In the genomic region with DNA sequence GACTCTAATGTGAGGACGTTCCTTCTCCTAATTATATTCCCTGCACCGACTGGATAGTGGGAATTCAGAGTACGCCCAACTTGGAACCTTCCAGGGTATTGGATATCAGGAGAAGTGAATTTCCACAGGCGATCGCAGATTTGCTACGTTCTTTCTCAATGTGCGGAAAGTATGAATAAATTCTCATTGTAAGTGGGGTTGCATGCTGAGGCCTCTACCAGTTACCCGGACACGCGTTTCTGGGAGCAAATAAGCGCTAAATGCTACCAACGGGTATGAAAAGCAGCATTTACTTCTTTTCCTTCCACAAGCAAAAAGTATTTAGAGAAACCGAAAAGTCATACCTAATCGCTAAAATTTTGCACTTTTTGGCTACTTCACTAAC, we compare ENCODE assay signal across 8 mouse cellular contexts. TPM values are rescaled to one million over a fixed set of nuclear protein-coding genes. Genes with fewer than 3 reads are reported as not detected.
DNase-seq lines count a peak whose midpoint lies in the region; ATAC-seq and TF ChIP-seq lines count a peak whose summit lies in the region.

No protein-coding gene starts in this region.

- TF ChIP-seq CTCF in heart, postnatal 0 days (IDR thresholded peaks at IDR 0.05; ENCODE audit: low read depth): no peak

- H3K27me3 ChIP-seq in heart, embryonic 12.5 days (replicated peaks): no peaks in the 10 kb centered on the region
- H3K27me3 ChIP-seq in heart, postnatal 0 days (ENCODE audit: control insufficient read depth, insufficient read depth, low read length): no peaks in the 10 kb centered on the region
- no peaks in the 10 kb centered on the region for H3K27me3 ChIP-seq in midbrain, embryonic 11.5 days (ENCODE audit: control insufficient read depth, insufficient read depth, low read length)

- in situ Hi-C loops in ES-E14 (cut with MboI; ENCODE audit: low sequenced_read_pairs in 2 of 2, unreplicated experiment in 2 of 2): no loop called here

- DNase-seq in heart, adult 11 months: no peak
- no peak for DNase-seq in ES-E14 (ENCODE audit: low read depth, low spot score)
- DNase-seq in heart, postnatal 0 days (ENCODE audit: low spot score): no peak
- no peak for DNase-seq in midbrain, embryonic 11.5 days (ENCODE audit: low spot score, missing footprints)
- no peak for DNase-seq in adrenal gland, postnatal 36 days
- no peak for DNase-seq in ovary, adult 18-20 months (ENCODE audit: low spot score)
- DNase-seq in urinary bladder, adult 2 months (ENCODE audit: low spot score): no peak

- under 1% methylated on average over 14 of the region's 14 CpGs for WGBS in heart, embryonic 12.5 days
- under 1% methylated on average over 14 of the region's 14 CpGs for WGBS in heart, postnatal 0 days
- WGBS in midbrain, embryonic 11.5 days: under 1% methylated on average over 14 of the region's 14 CpGs

- H3K9ac ChIP-seq in heart, embryonic 12.5 days: peak overlapping the region; percentile 98
- H3K9ac ChIP-seq in ES-E14 (ENCODE audit: insufficient read depth, low read depth, low read length, poor library complexity, severe bottlenecking): peak overlapping the region; percentile 65
- peak overlapping the region; percentile 92 for H3K9ac ChIP-seq in heart, postnatal 0 days (replicated peaks; ENCODE audit: low read depth, low read length)
- peak overlapping the region; percentile 95 for H3K9ac ChIP-seq in midbrain, embryonic 11.5 days (ENCODE audit: low read length)

- no peak for TF ChIP-seq EP300 in heart, postnatal 0 days (IDR thresholded peaks at IDR 0.05; ENCODE audit: low read depth)

- peak overlapping the region; percentile 98 for H3K4me2 ChIP-seq in heart, embryonic 12.5 days
- peak overlapping the region; percentile 95 for H3K4me2 ChIP-seq in heart, postnatal 0 days (ENCODE audit: low read depth, low read length)
- H3K4me2 ChIP-seq in midbrain, embryonic 11.5 days: peak overlapping the region; percentile 92

- no peaks in the 10 kb centered on the region for H3K9me3 ChIP-seq in heart, embryonic 12.5 days (replicated peaks)
- no peaks in the 10 kb centered on the region for H3K9me3 ChIP-seq in ES-E14 (ENCODE audit: control insufficient read depth, insufficient read depth, low read depth, low read length)
- no peaks in the 10 kb centered on the region for H3K9me3 ChIP-seq in heart, postnatal 0 days (replicated peaks; ENCODE audit: control insufficient read depth, low read length)
- H3K9me3 ChIP-seq in midbrain, embryonic 11.5 days (ENCODE audit: control insufficient read depth, low read length): no peaks in the 10 kb centered on the region

- H3K4me3 ChIP-seq in heart, embryonic 12.5 days: peak overlapping the region; percentile 87
- H3K4me3 ChIP-seq in ES-E14 (ENCODE audit: insufficient read depth in 1 of 2, low read depth in 1 of 2, low read length in 2 of 2, poor library complexity in 1 of 2, severe bottlenecking in 1 of 2): peak overlapping the region; percentile 84 to 95
- H3K4me3 ChIP-seq in heart, postnatal 0 days (ENCODE audit: low read depth, low read length): peak overlapping the region; percentile 85
- peak overlapping the region; percentile 98 for H3K4me3 ChIP-seq in midbrain, embryonic 11.5 days (ENCODE audit: low read depth, low read length)

- ATAC-seq in heart, embryonic 12.5 days (ENCODE audit: insufficient number of reproducible peaks, low FRiP score): no peak
- no peak for ATAC-seq in heart, postnatal 0 days (ENCODE audit: insufficient read depth, low read depth)
- ATAC-seq in midbrain, embryonic 11.5 days (ENCODE audit: low FRiP score): no peak

- H3K4me1 ChIP-seq in heart, embryonic 12.5 days (replicated peaks): peaks cover 43% of the 10 kb centered on the region
- peaks cover 4 to 10% of the 10 kb centered on the region in 2 experiments for H3K4me1 ChIP-seq in ES-E14 (ENCODE audit: control insufficient read depth in 2 of 2, insufficient read depth in 2 of 2, low read length in 2 of 2, poor library complexity in 1 of 2)
- H3K4me1 ChIP-seq in heart, postnatal 0 days (ENCODE audit: control insufficient read depth, insufficient read depth): peaks cover 27% of the 10 kb centered on the region
- peaks cover 25% of the 10 kb centered on the region for H3K4me1 ChIP-seq in midbrain, embryonic 11.5 days (ENCODE audit: control insufficient read depth, insufficient read depth, low read length)

- peak overlapping the region; percentile 85 for H3K27ac ChIP-seq in heart, embryonic 12.5 days (ENCODE audit: poor library complexity, severe bottlenecking)
- no peak overlapping the region for H3K27ac ChIP-seq in ES-E14 (ENCODE audit: insufficient read depth, low read depth, low read length, poor library complexity, severe bottlenecking)
- peak overlapping the region; percentile 96 for H3K27ac ChIP-seq in heart, postnatal 0 days (ENCODE audit: low read depth)
- H3K27ac ChIP-seq in midbrain, embryonic 11.5 days (ENCODE audit: low read depth, low read length): peak overlapping the region; percentile 93

- no peaks in the 10 kb centered on the region for H3K36me3 ChIP-seq in heart, embryonic 12.5 days
- H3K36me3 ChIP-seq in ES-E14 (ENCODE audit: control insufficient read depth, insufficient read depth, low read length, poor library complexity, severe bottlenecking): no peaks in the 10 kb centered on the region
- H3K36me3 ChIP-seq in heart, postnatal 0 days (replicated peaks; ENCODE audit: control insufficient read depth, insufficient read depth, low read length): no peaks in the 10 kb centered on the region
- H3K36me3 ChIP-seq in midbrain, embryonic 11.5 days (ENCODE audit: control insufficient read depth, insufficient read depth, low read length): no peaks in the 10 kb centered on the region

TF ChIP-seq in ES-E14, 5 proteins besides CTCF, POLR2A, EP300 and RAD21:
- TF ChIP-seq CHD2 (IDR thresholded peaks at IDR 0.05; ENCODE audit: low read depth, low read length) (no peak), ZNF384 (IDR thresholded peaks at IDR 0.05; ENCODE audit: low read depth, low read length) (peak; percentile 83)

RNA-seq across cellular contexts. Expression of gene Spen, which starts 1.2 kb away (rescaled TPM):
- polyA plus RNA-seq in heart, embryonic 12.5 days (2016; fragmentation: Nextera tagmentation; extraction: Ambion mirVana): 9.0 and 9.1 TPM in 2 replicates
- 51.5 and 58.6 TPM in 2 replicates for total RNA-seq in ES-E14 (2012; rRNA removed)
- 2.3 and 5.9 TPM in 2 replicates for total RNA-seq in heart, postnatal 0 days (2014; rRNA removed; ENCODE audit: low replicate concordance)
- 4.3 and 4.9 TPM in 2 replicates for polyA plus RNA-seq in heart, postnatal 0 days (2015; fragmentation: Nextera tagmentation; extraction: Ambion mirVana)
- polyA plus RNA-seq in midbrain, embryonic 11.5 days (2014; fragmentation: Nextera tagmentation; extraction: Ambion mirVana): 15.7 and 17.1 TPM in 2 replicates
- total RNA-seq in adrenal gland, postnatal 36 days (2021): 10 to 100 TPM; 49.9 to 58.3 TPM
- 3.5 and 10.7 TPM in 2 replicates for polyA plus RNA-seq in urinary bladder, adult 2 months (2012; rRNA removed)
